Mouse (Mus musculus): ENCODE results near the gene Gm10799.

Gm10799 gene

DNA sequence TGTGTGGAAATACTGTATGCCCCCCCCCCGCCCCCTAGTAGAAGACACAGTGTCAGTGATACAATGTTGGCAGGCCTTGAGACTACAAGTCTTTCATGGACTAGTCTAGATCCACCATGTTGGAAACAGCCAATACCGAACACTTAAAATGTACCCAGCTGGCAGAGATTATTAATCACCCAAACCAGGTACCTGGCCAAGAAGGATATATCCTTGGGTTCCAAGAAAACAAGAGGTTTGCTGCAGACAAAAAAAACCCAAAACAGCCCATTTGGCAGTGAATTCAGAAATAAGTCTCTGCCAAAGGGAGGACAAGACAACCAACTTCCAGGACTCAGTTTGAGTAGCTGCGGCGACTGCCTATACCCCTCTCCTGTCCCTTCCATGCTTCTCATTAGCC lies 43.7 kb downstream of the Gm10799 start:
- DNase-seq (ENCODE audit: extremely low spot score, low spot score), result no peak

- DNase-seq (ENCODE audit: extremely low spot score, low spot score), result no peak
These were observed 45.3 kb downstream of the Gm10799 start for GRCm38 (mm10) chr2:104023096-104023495.
